Mouse (Mus musculus): ENCODE data around the gene Ttll5.

- TF ChIP-seq CTCF (IDR thresholded peaks at IDR 0.05) (no peak), EP300 (IDR thresholded peaks at IDR 0.05; ENCODE audit: insufficient read depth, low read depth, low read length) (no peak)
Measured at GRCm38 (mm10) chr12:86001120-86001655, 176.7 kb downstream of the Ttll5 start.
